Mouse (Mus musculus) neural tube, embryonic 13.5 days (tissue): ENCODE measurements at regions not wholly inside any gene's neighbourhood (a gene's known extent, or its start where the extent isn't known, plus 50 kb on each side); places are given as distances from the start of the nearest gene placed in this dataset.

Source experiments
- ATAC-seq: fragments of 200-750 bp; cut with Nextera tagmentation; 2 replicates; pipeline ENCODE4 v1.8.0; 2017; ENCODE audit warnings: low read depth, mild to moderate bottlenecking, moderate TSS enrichment, moderate library complexity
- H3K27ac ChIP-seq: fragments of 300-500 bp; sonication (generic); replicated peaks from 2 replicates; pipeline ENCODE4 v1.5.1; 2015; ENCODE audit warnings: moderate library complexity, mild to moderate bottlenecking, inconsistent platforms
- H3K27me3 ChIP-seq: fragments of 300-500 bp; sonication (generic); 2 replicates; pipeline ENCODE4 v1.6.1; 2015; ENCODE audit warnings: mild to moderate bottlenecking, inconsistent platforms
- H3K36me3 ChIP-seq: fragments of 300-500 bp; sonication (generic); 2 replicates; pipeline ENCODE4 v1.6.1; 2015; ENCODE audit warnings: mild to moderate bottlenecking, inconsistent platforms
- H3K4me1 ChIP-seq: fragments of 300-500 bp; sonication (generic); replicated peaks from 2 replicates; pipeline ENCODE4 v1.6.1; 2015; ENCODE audit warnings: inconsistent platforms
- H3K4me2 ChIP-seq: fragments of 300-500 bp; sonication (generic); 2 replicates; pipeline ENCODE4 v1.6.1; 2015; ENCODE audit warnings: inconsistent platforms, mild to moderate bottlenecking, moderate library complexity
- H3K4me3 ChIP-seq: fragments of 300-500 bp; sonication (generic); 2 replicates; pipeline ENCODE4 v1.5.1; 2015; ENCODE audit warnings: mild to moderate bottlenecking, inconsistent platforms
- H3K9ac ChIP-seq: fragments of 300-500 bp; sonication (generic); 2 replicates; pipeline ENCODE4 v1.6.1; 2015; ENCODE audit warnings: moderate library complexity, mild to moderate bottlenecking, inconsistent platforms
- H3K9me3 ChIP-seq: fragments of 300-500 bp; sonication (generic); 2 replicates; pipeline ENCODE4 v1.6.1; 2016; ENCODE audit warnings: inconsistent platforms
- WGBS: fragments of 180-500 bp; shearing (Covaris S2); methylation state at CpG from one replicate; pipeline ENCODE4 v1.1.7; 2015; 5-methylcytosine and 5-hydroxymethylcytosine counted together

GRCm38 (mm10) chr8:88417307-88418095 is 55.5 kb upstream of the Brd7 start:
- Histone ChIP-seq H3K27me3 (no peaks in the 10 kb centered on the region), H3K36me3 (no peaks in the 10 kb centered on the region), H3K4me1 (0 out of 2 replicates have a peak, but pooled peaks cover 5% of the 10 kb centered on the region), H3K4me2 (no peak overlapping the region), H3K9ac (no peak overlapping the region), H3K27ac (no peak overlapping the region), H3K9me3 (no peaks in the 10 kb centered on the region), H3K4me3 (no peak overlapping the region)
- ATAC-seq = no peak
- 41% methylated on average over 13 of the region's 13 CpGs for WGBS

- ATAC-seq = no peak
- no peaks in the 10 kb centered on the region for H3K27me3 ChIP-seq
- no peak overlapping the region for H3K4me2 ChIP-seq
- no peaks in the 10 kb centered on the region for H3K36me3 ChIP-seq
- no peak overlapping the region for H3K27ac ChIP-seq
- 88% methylated on average over 2 of the region's 2 CpGs for WGBS
- no peak overlapping the region for H3K4me3 ChIP-seq
- no peaks in the 10 kb centered on the region for H3K9me3 ChIP-seq
- no peak overlapping the region for H3K9ac ChIP-seq
- H3K4me1 ChIP-seq = no peaks in the 10 kb centered on the region
These were observed 61.3 kb upstream of the Brd7 start for GRCm38 (mm10) chr8:88423264-88423663.

GRCm38 (mm10) chr8:88428560-88428959 is 66.6 kb upstream of the Brd7 start:
- no peak for ATAC-seq

GRCm38 (mm10) chr8:88431389-88431788 is 69.4 kb upstream of the Brd7 start:
- Histone ChIP-seq H3K27ac (no peak overlapping the region), H3K27me3 (no peaks in the 10 kb centered on the region), H3K9ac (no peak overlapping the region), H3K4me3 (no peak overlapping the region), H3K4me2 (no peak overlapping the region), H3K36me3 (no peaks in the 10 kb centered on the region), H3K4me1 (no peaks in the 10 kb centered on the region), H3K9me3 (no peaks in the 10 kb centered on the region)
- WGBS = 52% methylated on average over 6 of the region's 6 CpGs
- ATAC-seq = no peak

More at GRCm38 (mm10) chr8:88428560-88428959, 66.6 kb upstream of the Brd7 start:
- H3K36me3 ChIP-seq = no peaks in the 10 kb centered on the region
- no peak overlapping the region for H3K4me3 ChIP-seq
- no peak overlapping the region for H3K4me2 ChIP-seq
- H3K27ac ChIP-seq = no peak overlapping the region
- H3K27me3 ChIP-seq = no peaks in the 10 kb centered on the region
- no peaks in the 10 kb centered on the region for H3K4me1 ChIP-seq
- H3K9me3 ChIP-seq = no peaks in the 10 kb centered on the region
- H3K9ac ChIP-seq = no peak overlapping the region
- WGBS = 78% methylated on average over 5 of the region's 5 CpGs

GRCm38 (mm10) chr8:88435686-88436085 is 73.7 kb upstream of the Brd7 start:
- Histone ChIP-seq H3K27ac (no peak overlapping the region), H3K4me3 (no peak overlapping the region), H3K9me3 (no peaks in the 10 kb centered on the region), H3K27me3 (no peaks in the 10 kb centered on the region), H3K9ac (no peak overlapping the region), H3K4me2 (no peak overlapping the region), H3K4me1 (peaks cover 13% of the 10 kb centered on the region), H3K36me3 (no peaks in the 10 kb centered on the region)
- WGBS = 84% methylated on average over 2 of the region's 2 CpGs
- no peak for ATAC-seq

- Histone ChIP-seq H3K4me2 (no peak overlapping the region), H3K4me1 (peaks cover 13% of the 10 kb centered on the region), H3K9me3 (no peaks in the 10 kb centered on the region), H3K27me3 (no peaks in the 10 kb centered on the region; the same call in 1 of the 2 replicates), H3K27ac (no peak overlapping the region), H3K9ac (no peak overlapping the region), H3K4me3 (no peak overlapping the region), H3K36me3 (no peaks in the 10 kb centered on the region)
- WGBS = 80% methylated on average over 15 of the region's 15 CpGs
- no peak for ATAC-seq
These were observed 78.2 kb upstream of the Brd7 start for GRCm38 (mm10) chr8:88440219-88440618.

- 55% methylated on average over 1 of the region's 1 CpGs for WGBS
- Histone ChIP-seq H3K4me2 (no peak overlapping the region), H3K4me3 (no peak overlapping the region), H3K27ac (no peak overlapping the region), H3K27me3 (no peaks in the 10 kb centered on the region; the same call in 1 of the 2 replicates), H3K9ac (no peak overlapping the region), H3K4me1 (peaks cover 18% of the 10 kb centered on the region), H3K9me3 (no peaks in the 10 kb centered on the region), H3K36me3 (no peaks in the 10 kb centered on the region)
- ATAC-seq = no peak
These were observed 77.8 kb upstream of the Nkd1 start for GRCm38 (mm10) chr8:88443397-88443796.

- Histone ChIP-seq H3K9me3 (no peaks in the 10 kb centered on the region), H3K27ac (peak overlapping the region; percentile 64), H3K4me1 (peaks cover 53% of the 10 kb centered on the region), H3K36me3 (no peaks in the 10 kb centered on the region), H3K27me3 (peaks cover 31% of the 10 kb centered on the region), H3K9ac (0 out of 2 replicates have a peak overlapping the region, but pooled peaks have one; percentile 43), H3K4me2 (no peak overlapping the region), H3K4me3 (no peak overlapping the region)
- peak; percentile 85 for ATAC-seq
- 26% methylated on average over 6 of the region's 6 CpGs for WGBS
These were observed 73.7 kb upstream of the Nkd1 start for GRCm38 (mm10) chr8:88447406-88447805.

GRCm38 (mm10) chr8:88447844-88448535 is 73.2 kb upstream of the Nkd1 start:
- Histone ChIP-seq H3K36me3 (no peaks in the 10 kb centered on the region), H3K4me2 (no peak overlapping the region), H3K4me3 (no peak overlapping the region), H3K27ac (peak overlapping the region; percentile 64), H3K27me3 (peaks cover 37% of the 10 kb centered on the region), H3K9me3 (no peaks in the 10 kb centered on the region), H3K4me1 (peaks cover 53% of the 10 kb centered on the region), H3K9ac (no peak overlapping the region)
- ATAC-seq = peak; percentile 57; the same call in 1 of the 2 replicates
- 49% methylated on average over 8 of the region's 9 CpGs for WGBS

- Histone ChIP-seq H3K27me3 (peaks cover 43% of the 10 kb centered on the region), H3K4me3 (no peak overlapping the region), H3K4me1 (peaks cover 61% of the 10 kb centered on the region), H3K9ac (no peak overlapping the region), H3K27ac (no peak overlapping the region; the same call in 1 of the 2 replicates), H3K9me3 (no peaks in the 10 kb centered on the region), H3K36me3 (no peaks in the 10 kb centered on the region), H3K4me2 (no peak overlapping the region)
- ATAC-seq = no peak
- WGBS = 86% methylated on average over 9 of the region's 9 CpGs
These were observed 72.2 kb upstream of the Nkd1 start for GRCm38 (mm10) chr8:88449001-88449400.

GRCm38 (mm10) chr8:88449534-88449933 is 71.6 kb upstream of the Nkd1 start:
- Histone ChIP-seq H3K9ac (no peak overlapping the region), H3K9me3 (no peaks in the 10 kb centered on the region), H3K4me1 (peaks cover 66% of the 10 kb centered on the region), H3K4me2 (no peak overlapping the region), H3K27ac (no peak overlapping the region), H3K36me3 (no peaks in the 10 kb centered on the region), H3K4me3 (no peak overlapping the region), H3K27me3 (peaks cover 43% of the 10 kb centered on the region)
- WGBS = 72% methylated on average over 5 of the region's 5 CpGs
- ATAC-seq = no peak

GRCm38 (mm10) chr8:88450864-88451657 is 70.1 kb upstream of the Nkd1 start:
- Histone ChIP-seq H3K4me2 (peak overlapping the region; percentile 25), H3K4me3 (no peak overlapping the region), H3K9me3 (no peaks in the 10 kb centered on the region), H3K27me3 (peaks cover 43% of the 10 kb centered on the region), H3K36me3 (no peaks in the 10 kb centered on the region), H3K4me1 (peaks cover 78% of the 10 kb centered on the region), H3K9ac (peak overlapping the region; percentile 2; the same call in 1 of the 2 replicates), H3K27ac (no peak overlapping the region)
- ATAC-seq = no peak
- 5% methylated on average over 26 of the region's 26 CpGs for WGBS
